Mouse (Mus musculus): ENCODE measurements around the gene Snx30. TPM values are rescaled to one million over a fixed set of nuclear protein-coding genes. Genes with fewer than 3 reads are reported as not detected.

Gene Snx30
- polyA plus RNA-seq, 2 experiments from 2014 or later, result 1.6 to 1.9 TPM

GRCm38 (mm10) chr4:59873830-59874229 is 68.2 kb downstream of the Snx30 start:
- ATAC-seq, result no peak

DNA sequence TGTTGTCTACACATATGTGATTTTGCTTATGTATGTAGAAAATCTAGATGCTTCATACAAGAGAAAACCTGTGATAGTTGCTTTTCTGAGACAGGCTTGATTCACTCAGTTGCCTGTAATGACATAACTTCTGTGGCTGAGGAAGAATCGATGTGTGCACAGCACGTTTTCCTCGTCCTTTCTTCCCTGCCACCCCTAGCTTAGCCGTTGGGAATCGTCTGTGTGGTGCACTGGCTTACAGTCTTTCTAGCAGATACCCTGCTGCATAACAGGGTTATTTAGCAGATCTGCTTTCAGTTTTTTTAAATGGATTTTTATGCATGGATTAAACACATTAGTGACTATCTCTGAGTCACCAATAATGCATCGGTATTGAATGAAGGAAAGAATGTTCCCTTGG is 70.9 kb downstream of the Snx30 start:
- no peak for ATAC-seq

- ATAC-seq, result no peak
Observed at GRCm38 (mm10) chr4:59877025-59877424, 71.4 kb downstream of the Snx30 start.

GRCm38 (mm10) chr4:59878595-59878994 is 73.0 kb downstream of the Snx30 start:
- no peak for ATAC-seq

GRCm38 (mm10) chr4:59879444-59879843 is 73.8 kb downstream of the Snx30 start:
- no peak for ATAC-seq

DNA sequence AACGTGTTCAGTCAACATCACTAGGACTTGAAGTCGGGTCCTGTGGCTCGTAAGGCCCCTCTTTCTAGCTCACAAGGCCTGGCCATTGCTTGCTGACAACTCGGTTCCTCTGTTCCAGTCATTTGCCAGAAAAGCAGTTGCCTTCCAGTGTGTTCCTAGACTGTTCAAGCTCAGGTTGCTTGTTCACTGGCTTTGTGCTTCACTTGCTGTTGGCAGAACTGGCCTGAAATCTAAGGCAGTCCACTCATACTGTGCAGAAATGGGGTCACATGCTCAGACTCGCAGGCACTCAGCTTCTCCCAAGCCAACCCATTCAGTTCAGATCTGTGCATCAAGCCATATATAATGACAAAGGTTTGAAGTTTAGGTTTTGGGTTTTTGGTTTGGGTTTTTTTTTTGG is 75.1 kb downstream of the Snx30 start:
- no peak for ATAC-seq

GRCm38 (mm10) chr4:59881210-59881609 is 75.6 kb downstream of the Snx30 start:
- ATAC-seq, result no peak

DNA sequence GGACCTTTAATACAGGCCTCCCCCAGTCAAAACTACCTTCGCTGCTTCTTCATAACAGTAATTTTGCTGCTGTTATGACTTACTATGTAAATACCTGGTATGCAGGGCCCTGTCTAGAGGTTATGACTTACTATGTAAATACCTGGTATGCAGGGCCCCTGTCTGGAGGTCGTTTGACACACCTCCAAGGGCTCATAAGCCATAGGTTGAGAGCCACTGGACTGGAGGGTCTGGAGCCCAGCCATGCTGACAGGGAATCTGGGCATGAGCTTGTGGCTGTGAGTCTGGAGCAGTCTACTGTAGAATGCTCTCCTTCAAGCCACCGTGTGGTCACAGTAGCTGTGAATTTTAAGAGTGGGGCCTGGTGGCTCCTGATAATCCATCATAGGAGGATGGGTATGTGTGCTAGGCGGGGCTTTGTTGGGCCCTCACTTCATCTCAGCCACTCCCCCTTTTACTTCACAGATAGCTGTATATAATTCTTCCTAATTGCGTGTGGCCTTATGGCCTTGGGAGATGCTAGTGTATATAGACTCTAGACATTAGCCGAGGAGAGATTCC is 78.6 kb downstream of the Snx30 start:
- no peak for ATAC-seq

GRCm38 (mm10) chr4:59886281-59886680 is 80.6 kb downstream of the Snx30 start:
- no peak for ATAC-seq

DNA sequence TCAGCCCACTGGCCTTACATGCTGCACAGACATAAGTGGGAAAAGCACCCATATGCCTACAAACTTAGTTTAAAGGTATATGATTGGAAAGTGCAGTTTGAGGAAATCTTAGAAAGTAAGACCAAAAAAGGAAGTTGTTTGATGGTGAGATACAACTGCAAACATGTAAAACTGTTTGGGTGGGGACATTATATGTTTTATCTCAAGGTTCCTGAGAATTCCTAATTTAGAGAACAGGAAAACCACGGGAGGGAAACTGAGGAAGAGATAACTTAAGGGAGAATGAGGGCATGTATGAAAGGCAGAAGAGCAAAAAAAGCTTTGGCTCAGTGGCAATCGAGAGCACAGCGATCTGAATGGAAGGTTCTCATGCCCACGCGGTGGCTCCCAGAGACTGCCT is 81.4 kb downstream of the Snx30 start:
- no peak for ATAC-seq

DNA sequence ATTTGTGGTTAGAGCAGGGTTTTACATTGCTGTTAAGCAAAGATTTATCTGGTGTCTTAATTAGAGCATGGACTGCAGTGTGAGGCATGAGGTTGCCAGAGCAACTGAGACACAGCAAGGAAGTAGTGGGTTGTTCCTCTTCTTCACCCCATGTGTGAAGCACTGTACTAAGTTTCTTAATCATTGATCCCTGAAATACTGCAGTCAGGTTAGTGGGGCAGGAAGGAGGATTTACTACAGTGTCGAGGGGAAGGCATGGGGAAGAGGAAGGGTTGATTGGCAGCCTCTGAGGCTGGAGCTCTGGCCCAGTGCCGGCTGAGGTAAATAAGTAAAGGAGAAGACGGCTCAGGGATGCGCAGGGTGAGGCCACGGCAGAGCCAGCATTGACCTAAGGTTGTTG is 82.4 kb downstream of the Snx30 start:
- ATAC-seq, result no peak

DNA sequence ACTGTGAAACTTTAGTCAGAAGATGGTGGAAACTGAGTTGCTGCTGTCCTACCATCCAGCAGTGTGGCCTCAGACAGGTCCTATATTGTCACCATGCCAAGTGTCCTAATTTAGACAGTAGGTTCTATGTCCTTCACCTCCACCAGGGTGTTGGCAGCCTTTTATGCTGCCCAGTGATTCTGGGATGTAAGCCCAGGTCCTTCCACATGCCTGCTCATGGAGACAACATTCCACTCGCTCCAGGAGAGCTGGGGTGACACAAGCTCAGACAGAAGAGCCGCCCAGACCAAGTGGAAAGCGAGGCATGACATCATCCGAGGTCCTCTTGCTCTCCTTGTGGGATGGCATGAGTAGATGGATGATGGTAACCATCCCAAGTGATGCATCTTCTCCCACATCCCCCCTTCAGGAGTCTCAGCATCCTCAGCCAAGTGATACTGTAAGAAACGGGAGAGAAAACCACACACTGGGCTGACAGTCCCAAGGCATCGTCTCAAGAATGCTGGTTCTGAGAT is 84.5 kb downstream of the Snx30 start:
- no peak for ATAC-seq

GRCm38 (mm10) chr4:59891723-59892416 is 86.2 kb downstream of the Snx30 start:
- no peak for ATAC-seq

DNA sequence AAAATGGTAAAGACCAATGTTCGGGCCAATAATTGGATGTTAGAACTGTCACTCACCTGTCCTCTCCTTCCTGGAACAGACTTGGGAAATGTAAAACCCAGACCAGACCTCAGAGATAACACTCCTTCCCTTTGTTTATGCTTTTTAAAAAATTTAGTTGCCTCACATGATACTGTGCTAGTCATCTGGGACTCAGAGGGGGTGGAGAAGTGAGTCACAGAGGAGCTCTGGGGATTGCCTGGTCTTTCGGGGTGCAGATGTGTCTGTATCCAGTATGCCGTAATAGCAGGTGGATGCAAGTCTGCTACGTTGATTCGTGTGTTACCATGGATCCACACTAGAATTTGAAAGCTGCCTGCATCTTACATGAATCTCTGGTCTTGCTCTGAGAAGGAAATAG is 87.1 kb downstream of the Snx30 start:
- ATAC-seq, result no peak

DNA sequence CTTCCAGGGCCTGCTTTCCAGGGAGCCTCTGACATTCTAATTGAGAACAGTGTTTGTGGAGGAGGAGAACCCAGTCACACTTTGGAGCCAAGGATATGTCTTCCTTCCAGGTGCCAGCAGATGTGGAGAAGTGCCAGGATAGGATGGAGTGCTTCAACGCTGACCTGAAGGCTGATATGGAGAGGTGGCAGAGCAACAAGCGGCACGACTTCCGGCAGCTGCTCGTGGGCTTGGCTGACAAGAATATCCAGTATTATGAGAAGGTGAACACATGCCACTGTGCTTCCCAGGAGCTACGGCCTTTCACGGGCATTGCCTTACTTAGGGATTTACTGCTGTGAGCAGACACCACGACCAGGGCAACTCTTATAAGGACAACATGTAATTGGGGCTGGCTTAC is 88.8 kb downstream of the Snx30 start:
- no peak for ATAC-seq

- no peak for ATAC-seq
Observed at GRCm38 (mm10) chr4:59894977-59895575, 89.4 kb downstream of the Snx30 start.

- no peak for ATAC-seq
Observed at GRCm38 (mm10) chr4:59896000-59896399, 90.4 kb downstream of the Snx30 start.

GRCm38 (mm10) chr4:59897814-59898520 is 92.3 kb downstream of the Snx30 start:
- ATAC-seq, result no peak

DNA sequence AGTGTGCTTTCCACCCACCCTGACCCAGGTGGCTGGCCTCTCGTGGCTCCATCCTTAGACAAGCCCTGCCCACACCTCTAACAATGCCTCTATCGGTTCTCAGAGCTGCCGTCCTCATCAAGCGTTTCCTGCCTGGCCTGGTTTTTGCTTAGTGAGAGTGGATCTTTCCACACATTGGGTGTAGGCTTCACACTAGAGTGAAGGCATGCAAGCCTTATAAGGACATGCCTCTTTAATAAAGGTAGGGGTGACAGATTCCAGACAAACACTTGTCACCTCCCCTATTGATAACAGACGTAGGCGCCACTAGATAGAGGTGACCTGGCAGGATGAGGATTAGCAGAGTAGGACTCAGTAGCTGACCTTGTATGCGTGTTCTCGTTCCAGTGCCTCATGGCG is 92.9 kb downstream of the Snx30 start:
- ATAC-seq, result no peak

GRCm38 (mm10) chr4:59901810-59902209 is 96.2 kb downstream of the Snx30 start:
- no peak for ATAC-seq

GRCm38 (mm10) chr4:59902547-59902946 is 96.9 kb downstream of the Snx30 start:
- no peak for ATAC-seq

DNA sequence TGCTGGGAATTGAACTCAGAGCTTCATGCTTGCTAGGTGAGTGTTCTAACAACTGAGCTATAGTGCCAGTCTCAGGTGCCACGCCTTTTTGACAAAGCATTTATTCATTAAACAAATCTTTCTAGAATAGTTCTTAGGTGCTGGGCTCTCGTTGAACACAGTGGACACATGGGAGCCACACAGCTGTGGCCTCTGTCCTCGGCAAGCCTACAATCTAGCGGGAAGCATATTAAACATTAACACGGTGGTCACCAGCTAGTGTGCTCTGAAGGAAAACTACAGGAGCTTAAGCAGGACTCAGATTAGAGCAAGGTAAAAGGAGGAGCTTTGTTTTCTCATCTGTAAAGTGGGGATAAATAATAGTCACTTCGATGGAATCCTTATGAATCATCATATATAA is 101.5 kb downstream of the Snx30 start:
- no peak for ATAC-seq

DNA sequence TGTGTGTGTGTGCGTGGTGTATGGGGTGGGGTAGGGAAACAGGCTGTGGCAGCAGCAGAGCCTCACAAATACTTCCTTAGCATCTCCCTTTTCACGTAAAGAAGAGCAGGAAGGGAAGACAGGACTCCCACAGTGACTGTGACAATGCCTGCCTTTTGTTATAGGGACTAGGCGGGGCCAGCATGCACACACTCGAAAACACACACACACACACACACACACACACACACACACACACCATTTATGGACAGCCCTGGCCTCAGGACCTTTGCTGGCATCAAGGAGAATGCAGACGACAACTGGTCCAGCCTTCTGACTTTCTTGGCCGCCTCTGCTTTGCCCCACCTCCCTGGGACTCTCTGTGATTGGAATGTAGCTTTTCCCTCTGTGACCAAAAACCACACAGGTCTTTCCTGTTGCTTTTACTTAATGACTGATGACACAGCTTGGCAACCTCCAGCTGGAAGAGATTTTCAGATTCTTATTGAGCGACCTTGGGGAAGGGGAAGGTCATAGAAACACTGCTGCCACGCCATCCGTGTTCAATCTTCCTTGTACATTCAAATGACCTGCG is 102.1 kb downstream of the Snx30 start:
- ATAC-seq, result no peak
